Mouse (Mus musculus) mouse trophoblast stem cell (cell line): ENCODE measurements around the gene Siae.

ENCODE experiments used
- in situ Hi-C, 2 experiments: fragments of 300-500 bp; cut with MseI, MboI; formaldehyde crosslinking; loops; 2 replicates in 1 of 2; 3 replicates in 1 of 2; pipeline ENCODE4 v1.15.1; 2025

Gene Siae

DNA sequence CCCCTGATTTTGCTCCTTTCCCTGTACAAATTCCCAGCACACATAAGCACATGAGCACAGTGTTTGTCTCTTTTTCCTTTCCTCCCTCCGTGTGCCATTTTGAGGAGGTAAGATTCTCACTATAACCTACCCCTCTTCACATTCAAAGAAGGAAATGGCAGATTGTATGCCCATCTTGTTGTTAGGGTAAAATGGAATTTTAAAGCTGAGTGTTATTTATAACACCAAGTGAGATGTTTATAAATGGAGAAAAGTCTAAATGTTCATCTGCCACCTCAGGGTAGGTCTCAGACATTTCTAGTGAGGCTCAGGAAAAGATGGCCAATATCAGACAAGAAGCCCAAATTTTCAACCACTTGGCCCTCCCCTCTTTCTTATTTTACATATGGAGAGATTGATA, 69.0 kb downstream of the Siae start:
- in situ Hi-C loops: loop anchor here in 1 of 2 experiments (10.0 kb wide), 1 partner anchor 160 kb away; no protein-coding TSS in a partner anchor

DNA sequence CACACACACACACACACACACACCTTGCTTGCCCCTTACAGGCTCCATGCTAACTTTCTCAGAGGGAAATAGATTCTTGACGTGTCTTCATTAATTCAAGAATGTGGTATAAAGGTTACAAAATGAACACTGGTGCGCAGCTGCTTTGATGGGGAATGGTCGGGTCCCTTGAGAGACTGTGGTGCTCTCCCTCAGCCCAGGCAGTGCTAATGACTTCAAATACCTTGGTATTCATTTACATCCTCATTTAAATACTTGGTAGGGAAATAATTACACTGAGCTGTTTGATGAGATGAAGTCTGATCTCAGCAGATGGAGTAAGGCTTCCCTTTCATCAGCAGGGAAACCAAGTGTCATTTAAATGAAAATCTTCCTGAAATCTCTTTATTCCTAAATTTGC, 69.6 kb downstream of the Siae start:
- in situ Hi-C loops: loop anchor here in 1 of 2 experiments (10.0 kb wide), 1 partner anchor 160 kb away; no protein-coding TSS in a partner anchor

DNA sequence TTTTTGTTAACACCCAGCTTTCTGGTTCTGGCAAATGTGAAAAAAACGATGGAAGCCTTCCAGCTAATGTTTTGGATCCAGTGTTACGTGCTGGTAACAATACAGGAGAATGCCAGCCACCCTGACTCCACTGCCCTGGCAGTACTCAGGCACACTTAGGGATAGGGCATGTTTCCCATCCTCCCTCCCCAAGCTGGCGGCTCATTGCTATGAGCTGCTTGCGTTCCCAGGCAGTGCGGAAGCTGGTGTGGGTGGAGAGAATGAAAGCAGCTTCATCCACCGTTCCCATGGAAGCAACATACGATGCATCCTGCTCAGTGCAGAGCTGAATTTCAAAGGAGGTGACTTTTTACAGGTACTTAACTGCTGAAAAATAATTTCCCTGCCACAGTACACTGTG, 70.1 kb downstream of the Siae start:
- in situ Hi-C loops: loop anchor here in 1 of 2 experiments (10.0 kb wide), 1 partner anchor 161 kb away; no protein-coding TSS in a partner anchor

DNA sequence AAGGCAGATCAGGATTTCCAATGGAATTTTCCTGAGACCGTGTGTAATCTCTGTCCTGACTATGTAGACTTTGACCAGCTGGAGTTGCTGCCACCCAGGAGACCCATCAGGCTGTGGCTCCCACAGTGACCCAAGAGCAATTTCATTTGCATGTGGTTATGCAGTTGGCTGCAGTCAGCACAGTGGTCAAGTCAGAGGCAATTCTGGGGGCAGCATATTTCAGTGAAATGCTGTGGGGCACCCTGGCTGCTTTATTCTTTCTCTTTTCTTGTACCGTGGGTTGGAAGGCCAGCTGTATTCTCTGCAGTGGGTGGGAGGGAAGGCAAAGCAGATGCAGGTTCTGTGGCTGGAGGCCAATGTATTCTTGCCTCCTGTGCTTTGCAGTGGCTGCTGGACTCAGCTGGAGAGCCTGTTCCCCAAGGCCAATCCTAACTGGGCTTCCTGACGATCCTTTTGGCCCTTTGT, 70.6 kb downstream of the Siae start:
- in situ Hi-C loops: loop anchor here in 1 of 2 experiments (10.0 kb wide), 1 partner anchor 161 kb away; no protein-coding TSS in a partner anchor

DNA sequence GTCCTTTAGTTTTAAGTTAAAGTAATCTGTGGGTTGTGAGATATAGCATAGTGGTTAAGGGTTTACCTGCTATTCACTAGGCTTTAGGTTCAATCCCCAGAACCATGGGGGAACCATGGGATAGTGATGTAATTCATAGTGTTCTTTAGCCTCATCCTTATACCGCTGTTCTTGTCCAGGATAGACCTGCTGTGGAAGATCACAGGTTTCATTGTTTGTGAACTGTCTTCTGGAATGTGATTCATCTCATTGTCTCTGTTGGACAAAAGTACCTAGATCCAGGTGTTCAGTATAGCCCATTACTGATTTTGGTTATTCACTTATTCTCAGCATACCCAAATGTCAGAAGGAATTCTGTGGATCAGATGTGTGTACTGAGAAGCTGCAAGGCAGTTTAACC, 71.8 kb downstream of the Siae start:
- in situ Hi-C loops: loop anchor here in 1 of 2 experiments (10.0 kb wide), 1 partner anchor 162 kb away; no protein-coding TSS in a partner anchor

DNA sequence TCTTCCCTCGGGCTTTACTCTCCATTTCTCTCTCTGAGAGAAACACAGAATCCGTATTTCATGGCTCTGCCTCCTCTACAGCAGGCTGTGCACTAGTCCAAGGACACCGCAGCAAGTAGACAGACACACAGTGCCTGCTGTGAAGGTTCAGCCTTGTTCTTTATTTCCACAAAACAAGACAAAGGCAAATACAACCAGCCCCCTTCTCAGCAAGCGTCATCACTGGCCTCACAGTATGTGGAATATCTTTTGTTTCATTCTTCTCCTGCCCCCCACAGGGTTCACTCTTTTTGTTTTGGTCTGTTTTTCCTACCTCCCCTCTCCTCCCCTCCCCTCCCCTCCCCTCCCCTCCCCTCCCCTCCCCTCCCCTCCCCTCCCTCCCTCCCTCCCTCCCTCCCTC, 73.1 kb downstream of the Siae start:
- in situ Hi-C loops: loop anchor here in 1 of 2 experiments (10.0 kb wide), 1 partner anchor 164 kb away; no protein-coding TSS in a partner anchor

DNA sequence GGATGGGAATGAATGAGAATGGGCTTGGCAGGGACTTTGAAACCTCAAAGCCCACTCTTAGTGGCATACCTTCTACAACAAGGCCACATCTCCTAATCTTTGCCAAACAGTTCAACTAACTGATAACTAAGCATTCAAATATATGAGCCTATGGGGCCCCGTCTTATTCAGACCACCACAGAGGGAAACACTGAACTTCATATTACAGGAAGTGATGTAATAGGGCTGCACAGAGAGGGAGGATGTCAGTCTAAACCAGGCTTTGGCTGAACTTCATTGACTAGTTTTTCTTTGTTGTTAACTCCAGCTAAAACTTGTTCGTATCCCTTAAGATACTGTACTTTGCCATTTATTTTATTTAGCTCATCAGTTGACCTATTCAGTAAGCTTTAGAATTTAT, 74.4 kb downstream of the Siae start:
- in situ Hi-C loops: loop anchor here in 1 of 2 experiments (10.0 kb wide), 1 partner anchor 165 kb away; no protein-coding TSS in a partner anchor

DNA sequence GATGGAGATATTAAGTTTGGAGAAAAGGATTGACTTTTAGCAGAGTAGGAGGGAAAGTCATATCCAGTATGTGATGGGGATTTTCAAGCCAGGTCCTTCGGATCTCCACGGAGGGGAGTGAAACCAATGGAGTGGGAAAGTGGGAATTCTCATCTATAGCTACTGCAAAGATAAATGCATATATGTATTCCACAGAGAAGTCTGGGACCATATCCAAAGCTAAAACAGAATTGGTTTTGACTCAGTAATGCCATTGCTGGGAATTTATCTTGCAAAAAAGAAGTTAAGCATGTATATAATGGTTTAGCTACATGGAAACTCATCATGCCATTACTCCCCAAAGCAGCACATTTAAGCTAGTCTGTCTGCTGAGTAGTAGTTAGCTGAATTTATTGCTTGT, 76.8 kb downstream of the Siae start:
- in situ Hi-C loops: no loop called here

DNA sequence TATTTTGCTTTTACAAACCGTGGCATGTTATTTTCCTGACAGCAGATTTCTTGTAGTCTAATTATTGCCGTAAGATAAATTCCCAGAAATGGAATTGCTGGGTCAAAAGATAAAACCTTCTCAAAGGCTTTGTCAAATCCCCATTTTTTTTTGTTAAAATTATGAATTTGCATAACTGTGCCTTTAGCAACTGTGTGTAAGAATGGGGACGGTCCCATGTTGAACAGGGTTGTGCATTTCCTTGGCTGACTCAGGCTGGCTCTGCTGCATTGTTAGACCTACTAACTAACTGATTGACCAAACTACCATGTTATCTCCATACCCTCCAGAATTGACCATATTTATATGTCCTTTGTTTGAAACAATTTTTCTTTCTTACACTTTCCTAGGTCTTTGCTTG, 78.8 kb downstream of the Siae start:
- in situ Hi-C loops: no loop called here

DNA sequence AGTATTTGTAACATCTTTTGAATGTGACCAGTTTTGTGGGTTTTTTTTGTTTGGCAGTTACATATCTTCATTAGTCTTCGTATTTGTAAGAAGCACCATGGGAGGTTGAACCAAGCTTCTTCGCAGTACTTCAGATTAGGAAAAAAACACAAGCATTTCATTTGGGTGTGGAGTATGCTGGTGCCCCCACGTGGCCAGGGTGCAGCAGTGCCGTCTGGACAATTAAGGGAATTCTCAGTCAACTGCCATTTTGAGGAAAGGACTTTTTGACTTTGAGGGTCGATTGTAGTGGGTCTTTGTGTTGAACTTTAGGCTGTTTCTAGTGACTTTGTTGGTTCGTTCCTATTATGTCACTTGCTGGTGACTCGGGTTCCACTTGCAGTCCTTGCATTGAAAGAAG, 80.8 kb downstream of the Siae start:
- in situ Hi-C loops: no loop called here

DNA sequence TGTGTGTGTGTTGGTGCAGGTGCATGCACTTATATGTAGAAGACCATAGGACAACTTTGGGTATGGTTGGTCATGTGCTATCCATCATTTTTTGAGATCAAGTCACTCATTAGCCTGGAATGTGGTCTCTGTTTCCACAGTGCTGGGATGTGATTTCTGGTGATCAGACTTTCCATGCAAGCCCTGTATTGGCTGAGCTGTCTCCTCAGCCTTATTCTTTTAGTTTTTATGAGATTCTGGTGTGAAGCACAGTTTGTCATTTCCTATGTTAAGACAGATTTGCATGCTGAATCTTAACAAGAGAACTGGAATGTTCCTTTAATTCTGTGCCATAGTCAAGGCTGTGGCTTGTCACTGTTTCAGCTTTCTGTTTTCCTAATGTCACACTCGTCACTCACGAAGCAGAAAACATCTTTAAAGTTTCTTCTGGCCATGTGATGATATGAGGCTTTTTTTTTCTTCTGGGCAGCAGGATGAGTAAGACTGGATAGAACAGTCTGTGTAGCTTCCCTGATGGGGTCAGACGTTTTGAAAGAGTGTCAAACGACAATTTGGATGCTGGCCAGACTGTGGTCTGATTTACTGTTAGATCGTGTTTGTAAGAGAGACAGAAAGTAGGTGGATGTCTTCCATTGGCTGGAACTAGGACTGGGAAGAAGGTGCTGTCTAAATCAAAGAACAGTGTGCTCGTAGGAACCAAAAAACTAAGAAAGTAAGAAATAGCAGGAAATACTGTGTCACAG, 81.5 kb downstream of the Siae start:
- in situ Hi-C loops: no loop called here

DNA sequence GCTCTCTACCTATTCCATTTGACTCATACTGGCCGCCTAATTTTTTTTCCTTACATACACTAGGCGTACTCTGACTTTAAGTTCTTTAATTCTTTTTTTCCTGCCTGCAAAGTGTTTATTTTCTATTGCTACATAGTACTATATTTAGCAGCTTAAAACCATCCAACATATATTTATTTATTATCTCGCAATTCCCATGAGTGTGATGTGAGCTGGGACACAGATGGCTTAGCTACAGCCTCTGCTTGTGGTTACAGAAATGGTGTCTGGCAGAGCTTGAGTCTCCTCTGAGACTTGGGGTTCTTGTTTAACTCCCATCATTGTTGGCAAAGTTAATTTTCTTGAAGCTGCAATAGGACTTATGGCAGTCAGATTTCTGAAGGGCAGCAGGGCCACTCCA, 83.2 kb downstream of the Siae start:
- in situ Hi-C loops: no loop called here

DNA sequence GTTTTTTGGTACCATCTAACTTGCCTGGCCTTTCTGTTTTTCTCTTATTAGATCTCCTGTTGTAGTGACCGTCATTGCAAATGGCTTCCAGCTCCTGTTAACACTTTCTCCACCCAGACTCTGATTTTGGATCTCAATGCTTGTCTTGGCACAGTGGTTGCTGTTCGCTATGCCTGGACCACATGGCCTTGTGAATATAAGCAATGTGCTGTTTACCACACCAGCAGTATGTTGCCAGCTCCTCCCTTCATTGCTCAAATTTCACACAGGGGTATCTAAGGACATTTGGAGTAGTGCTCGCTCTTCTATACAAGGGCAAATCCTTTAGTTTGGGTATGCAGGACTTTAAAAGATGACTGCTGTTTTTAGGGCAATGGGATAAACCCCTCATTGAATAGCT, 90.7 kb downstream of the Siae start:
- in situ Hi-C loops: no loop called here

DNA sequence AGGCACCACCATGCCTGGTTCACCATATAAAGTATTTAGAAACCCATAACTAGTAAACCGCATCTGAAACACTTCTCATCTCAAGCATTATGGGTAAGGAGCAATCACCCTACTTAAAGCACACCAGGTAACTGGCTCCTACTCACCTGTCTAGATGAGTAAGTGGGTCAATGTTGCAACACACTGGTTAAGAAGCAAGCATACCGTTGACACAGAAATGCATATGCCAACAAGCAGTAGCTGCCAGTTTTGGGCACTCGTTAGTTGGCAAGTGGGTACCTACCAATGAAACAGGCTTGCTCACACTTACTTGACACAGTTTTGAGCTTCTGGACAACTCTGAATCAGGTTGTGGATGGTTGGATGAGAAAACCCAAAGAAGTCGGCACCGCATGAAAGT, 95.1 kb downstream of the Siae start:
- in situ Hi-C loops: no loop called here

DNA sequence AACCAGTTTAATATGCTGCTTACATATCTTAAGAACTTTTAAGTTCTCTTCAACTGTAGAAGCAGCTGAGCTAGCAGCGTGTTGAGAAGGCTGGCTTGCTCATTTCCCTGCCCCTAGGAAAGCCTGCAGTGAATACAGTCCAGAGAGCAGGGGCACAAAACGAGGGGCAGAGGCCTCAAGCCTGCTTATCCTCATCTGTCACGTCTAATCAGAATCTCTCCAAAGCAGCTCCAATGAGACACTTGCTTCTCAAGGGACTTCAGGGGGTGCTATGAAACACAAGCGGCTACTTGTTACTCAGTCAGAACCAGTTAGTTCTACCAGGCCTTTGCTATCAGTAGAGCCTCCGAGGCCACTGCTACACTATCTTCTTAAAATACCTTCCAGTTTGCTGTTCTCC, 98.3 kb downstream of the Siae start:
- in situ Hi-C loops: no loop called here

DNA sequence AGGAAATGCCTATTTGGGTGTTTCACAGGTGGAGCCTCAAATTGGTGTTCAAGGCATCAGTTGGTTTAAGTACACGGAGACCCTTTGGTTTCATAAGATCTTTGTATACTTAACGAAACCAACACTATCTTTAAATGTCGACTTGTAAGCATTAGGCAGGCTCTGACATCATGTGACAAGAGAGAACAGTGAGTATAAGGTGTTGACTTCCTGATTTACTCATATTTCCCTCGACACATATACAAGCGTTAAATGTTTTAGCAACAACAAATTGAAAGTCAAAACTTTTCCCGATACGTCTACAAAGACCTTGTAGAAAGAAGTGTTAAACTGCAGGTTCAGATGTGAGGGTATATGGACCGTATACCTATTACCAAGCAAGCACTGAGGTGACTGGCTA, 100.5 kb downstream of the Siae start:
- in situ Hi-C loops: no loop called here

DNA sequence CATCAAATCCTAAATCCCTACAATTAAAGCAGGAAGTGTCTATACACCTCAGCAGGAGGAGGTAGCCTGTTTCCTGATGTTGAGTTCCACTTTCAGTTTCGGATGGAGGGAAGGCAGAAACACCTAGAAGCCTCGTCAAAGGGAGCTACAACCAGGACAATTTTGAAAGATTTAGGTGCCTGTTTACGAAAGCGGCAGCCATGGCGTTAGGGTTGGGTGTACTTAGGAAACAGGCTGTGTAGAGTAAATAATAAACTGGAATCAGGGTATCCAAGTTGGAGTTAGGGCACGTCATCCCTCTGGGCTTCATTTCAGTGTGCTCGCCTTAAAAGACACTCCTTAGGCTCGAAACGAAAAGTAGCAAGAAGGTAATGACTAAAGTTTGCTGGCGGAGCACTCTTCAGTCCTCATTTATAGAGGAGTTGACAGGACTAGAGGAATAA, 101.0 kb downstream of the Siae start:
- in situ Hi-C loops: no loop called here

DNA sequence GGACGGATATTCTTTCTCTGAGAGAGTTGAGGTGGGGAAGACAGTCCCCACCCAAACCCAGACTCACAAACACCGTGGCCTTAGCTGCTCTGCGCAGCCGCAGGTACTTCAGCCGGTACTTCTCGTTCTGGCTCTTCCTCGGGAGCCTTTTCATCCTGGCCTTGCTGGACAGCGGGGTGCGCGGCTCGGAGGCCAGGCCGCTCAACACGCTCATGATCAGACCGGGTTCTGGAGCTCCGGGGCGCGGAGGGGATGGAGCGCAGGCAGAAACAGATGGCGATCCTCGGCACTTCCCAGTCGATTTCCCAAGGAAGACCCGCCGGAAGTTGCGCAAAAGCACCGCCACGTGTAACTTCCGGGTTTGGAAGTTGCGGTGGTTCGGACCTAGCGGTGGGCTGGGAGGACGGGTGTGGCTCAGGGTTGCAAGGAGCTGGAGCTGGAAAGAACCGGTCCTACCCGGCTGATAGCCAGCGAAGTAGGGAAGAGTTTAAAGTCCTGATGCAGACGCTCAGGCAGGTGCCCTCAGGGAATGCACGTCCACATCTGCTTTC, 101.5 kb downstream of the Siae start, which contains the start of gene Tbrg1:
Gene Tbrg1, minus strand, starts transcription at position 382 of the 551 bp plus-strand sequence.
- in situ Hi-C loops: no loop called here

DNA sequence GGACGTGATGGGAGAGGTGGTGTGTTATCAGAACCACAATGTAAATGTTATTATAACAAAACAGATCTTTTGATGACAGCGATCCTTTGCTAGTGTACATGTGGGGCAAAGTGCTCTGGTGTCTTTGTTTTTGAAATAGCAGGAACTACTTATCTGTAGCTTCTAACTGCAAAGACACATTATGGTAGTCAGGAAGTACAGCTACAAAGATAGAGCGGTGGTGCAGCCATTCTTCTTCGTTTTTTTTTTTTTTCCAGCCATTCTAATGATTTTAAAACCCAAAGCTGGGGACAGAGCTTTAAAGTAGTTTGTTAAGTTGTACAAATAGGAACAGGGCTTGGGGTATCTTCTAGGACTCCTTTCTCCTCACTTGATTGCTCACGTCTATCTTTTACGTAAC, 103.9 kb downstream of the Siae start:
- in situ Hi-C loops: no loop called here

DNA sequence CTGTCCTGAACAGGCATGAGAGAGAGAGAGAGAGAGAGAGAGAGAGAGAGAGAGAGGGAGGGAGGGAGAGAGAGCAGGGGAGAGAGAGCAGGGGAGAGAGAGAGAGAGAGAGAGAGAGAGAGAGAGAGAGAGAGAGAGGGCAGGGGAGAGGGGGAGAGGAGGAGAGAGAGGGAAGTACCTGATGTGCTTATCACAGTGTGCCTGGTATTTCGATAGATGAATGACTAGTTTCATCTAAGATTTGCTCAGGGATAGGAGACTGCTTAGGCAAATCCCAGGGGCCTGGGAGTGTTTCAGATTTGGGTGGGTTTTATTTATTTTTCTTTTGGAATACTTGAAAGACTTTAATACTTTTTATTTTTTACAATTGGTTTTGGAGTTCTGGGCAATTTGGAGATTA, 107.7 kb downstream of the Siae start:
- in situ Hi-C loops: no loop called here

DNA sequence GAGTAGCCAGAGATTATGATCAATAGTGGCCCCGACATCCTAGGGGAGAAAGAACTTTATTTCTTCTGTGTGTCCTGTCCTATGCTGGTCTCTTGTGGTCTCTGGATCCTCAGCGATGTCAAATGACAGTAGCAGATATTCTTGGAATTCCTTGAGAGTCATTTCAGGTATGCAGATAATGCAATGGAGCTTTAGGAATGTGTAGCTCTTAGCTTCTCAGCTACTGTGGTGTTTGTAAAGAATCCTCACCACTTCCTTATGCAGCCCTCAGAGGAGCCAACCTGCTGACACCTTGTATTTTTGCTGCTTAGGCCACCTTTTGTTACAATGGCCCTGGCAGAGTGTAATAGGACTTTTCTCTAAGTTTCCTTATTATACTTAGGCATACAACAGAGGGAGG, 109.1 kb downstream of the Siae start:
- in situ Hi-C loops: no loop called here

DNA sequence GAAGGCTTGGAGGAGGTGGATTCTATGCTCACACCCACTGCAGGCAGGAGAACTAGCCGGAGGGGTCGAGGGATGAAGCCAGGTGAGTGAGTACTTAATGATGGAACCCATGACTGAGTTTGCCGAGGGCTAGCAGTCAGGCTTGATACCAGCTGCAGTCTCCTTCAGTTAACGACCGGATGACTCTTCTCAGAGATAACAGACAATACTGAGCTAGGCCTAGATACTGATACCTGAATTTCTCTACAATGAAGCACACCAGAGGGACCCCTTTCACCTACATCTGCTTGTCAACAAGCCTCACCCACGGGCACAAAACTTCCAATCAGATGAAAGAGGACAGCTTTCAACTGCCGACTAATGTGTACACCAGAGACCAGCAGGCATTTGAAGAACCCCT, 110.5 kb downstream of the Siae start:
- in situ Hi-C loops: no loop called here

DNA sequence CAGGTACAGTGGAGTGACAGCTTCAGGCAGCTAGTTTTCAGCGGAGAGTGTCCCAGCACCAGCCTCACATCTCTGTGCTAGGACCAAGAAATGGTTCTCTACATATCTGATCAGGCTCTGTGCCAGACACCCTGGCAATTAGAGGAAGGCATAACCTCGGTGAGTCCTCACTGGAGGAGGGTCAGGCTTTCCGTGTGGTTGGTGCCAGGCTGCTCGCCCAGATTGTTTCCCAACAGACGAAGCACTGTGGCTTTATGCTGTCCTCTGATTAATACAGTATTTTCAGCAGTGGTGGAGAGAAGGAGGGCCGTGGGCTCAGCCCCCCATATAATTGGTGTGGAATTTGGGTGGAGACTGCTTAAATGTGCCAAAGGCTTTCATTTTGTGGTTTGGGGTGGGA, 113.6 kb downstream of the Siae start, which contains the start of gene Panx3:
Gene Panx3, minus strand, starts transcription at position 121 of the 400 bp plus-strand sequence.
- in situ Hi-C loops: no loop called here
